Mouse (Mus musculus) embryo, embryonic 9.5 days (tissue): ENCODE results near the gene Gm10638.

Experiments used
- DNase-seq: peaks from one replicate; pipeline ENCODE4 v3.0.0-alpha.2; 2017; ENCODE audit errors: extremely low spot score

The Gm10638 gene

GRCm38 (mm10) chr8:86789576-86789975 is 44.1 kb downstream of the Gm10638 start:
- DNase-seq = no peak

GRCm38 (mm10) chr8:86791542-86791941 is 46.0 kb downstream of the Gm10638 start:
- no peak for DNase-seq

GRCm38 (mm10) chr8:86794716-86795115 is 49.2 kb downstream of the Gm10638 start:
- DNase-seq = no peak
